ENCODE assay signal across 8 mouse cellular contexts in the genomic region with DNA sequence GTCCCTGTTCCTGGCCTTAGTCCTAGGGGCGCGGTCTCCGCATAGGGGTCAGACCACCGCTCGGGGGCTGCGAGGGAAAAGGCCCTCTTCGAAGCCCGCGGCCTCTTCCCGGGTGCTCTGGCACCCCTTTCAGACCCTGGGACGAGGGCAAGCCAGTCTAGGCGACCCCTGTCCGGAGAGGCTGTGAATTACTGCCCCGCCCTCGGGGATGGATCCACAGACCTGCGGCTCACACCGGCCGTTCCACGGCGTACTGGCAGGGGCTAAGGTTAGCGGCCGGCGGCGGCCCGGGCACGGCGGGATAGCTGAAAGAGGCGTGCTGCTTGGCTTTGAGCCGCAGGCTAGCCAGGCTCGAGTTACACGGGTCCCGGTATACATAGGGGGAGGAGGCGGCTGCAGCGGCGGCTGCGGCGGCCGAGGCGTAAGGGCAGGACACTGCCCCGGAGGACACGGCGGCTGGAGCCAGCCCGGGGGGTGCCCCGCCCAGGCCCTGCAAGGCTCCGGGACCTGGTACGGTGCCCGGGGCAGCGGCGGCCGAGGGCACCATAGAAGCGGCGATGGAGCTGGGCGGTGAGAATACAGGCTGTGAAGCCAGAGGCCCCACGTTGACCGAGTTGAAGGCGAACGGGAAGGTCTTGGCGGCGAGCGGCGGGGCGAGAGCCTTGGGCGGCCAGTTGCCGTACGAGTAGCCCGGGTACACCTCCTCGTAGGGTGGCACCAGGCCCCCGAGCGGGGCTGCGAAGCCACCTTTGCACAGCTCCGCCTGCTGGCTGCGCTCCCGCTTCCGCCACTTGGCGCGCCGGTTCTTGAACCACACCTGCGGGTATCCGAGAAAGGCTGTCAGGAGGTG. TPM values are rescaled to one million over a fixed set of nuclear protein-coding genes. Genes with fewer than 3 reads are reported as not detected.
DNase-seq lines count a peak whose midpoint lies in the region; ATAC-seq and TF ChIP-seq lines count a peak whose summit lies in the region.

No protein-coding gene starts in this region.

- peaks cover 98% of the 10 kb centered on the region for H3K27me3 ChIP-seq in embryonic facial prominence, embryonic 13.5 days
- peaks cover 92% of the 10 kb centered on the region for H3K27me3 ChIP-seq in heart, embryonic 13.5 days (replicated peaks)
- peaks cover 97% of the 10 kb centered on the region for H3K27me3 ChIP-seq in kidney, embryonic 15.5 days
- peaks cover 38% of the 10 kb centered on the region for H3K27me3 ChIP-seq in lung, postnatal 0 days (replicated peaks; ENCODE audit: insufficient read depth, low read length)

- peak overlapping the region; percentile 66 for H3K9ac ChIP-seq in embryonic facial prominence, embryonic 13.5 days
- peak overlapping the region; percentile 77 for H3K9ac ChIP-seq in heart, embryonic 13.5 days
- H3K9ac ChIP-seq in kidney, embryonic 15.5 days = peak overlapping the region; percentile 33
- peak overlapping the region; percentile 19; the same call in 1 of the 2 replicates for H3K9ac ChIP-seq in lung, postnatal 0 days (replicated peaks; ENCODE audit: low read depth)

- no peaks in the 10 kb centered on the region for H3K9me3 ChIP-seq in embryonic facial prominence, embryonic 13.5 days
- no peaks in the 10 kb centered on the region for H3K9me3 ChIP-seq in heart, embryonic 13.5 days
- no peaks in the 10 kb centered on the region for H3K9me3 ChIP-seq in kidney, embryonic 15.5 days (replicated peaks)
- H3K9me3 ChIP-seq in lung, postnatal 0 days (ENCODE audit: low read length) = no peaks in the 10 kb centered on the region

- H3K4me2 ChIP-seq in embryonic facial prominence, embryonic 13.5 days = peak overlapping the region; percentile 97
- peak overlapping the region; percentile 99 for H3K4me2 ChIP-seq in heart, embryonic 13.5 days
- peak overlapping the region; percentile 95 for H3K4me2 ChIP-seq in kidney, embryonic 15.5 days
- peak overlapping the region; percentile 99 for H3K4me2 ChIP-seq in lung, postnatal 0 days (replicated peaks; ENCODE audit: low read depth, low read length)

- no peaks in the 10 kb centered on the region for H3K36me3 ChIP-seq in embryonic facial prominence, embryonic 13.5 days
- H3K36me3 ChIP-seq in heart, embryonic 13.5 days = no peaks in the 10 kb centered on the region
- no peaks in the 10 kb centered on the region for H3K36me3 ChIP-seq in kidney, embryonic 15.5 days
- no peaks in the 10 kb centered on the region for H3K36me3 ChIP-seq in lung, postnatal 0 days (ENCODE audit: insufficient read depth, low read length)

- no peak overlapping the region for H3K27ac ChIP-seq in embryonic facial prominence, embryonic 13.5 days
- H3K27ac ChIP-seq in heart, embryonic 13.5 days (replicated peaks) = no peak overlapping the region
- H3K27ac ChIP-seq in kidney, embryonic 15.5 days = no peak overlapping the region
- H3K27ac ChIP-seq in lung, postnatal 0 days (ENCODE audit: low read length) = no peak overlapping the region

- peak; percentile 23; the same call in 1 of the 2 replicates for ATAC-seq in embryonic facial prominence, embryonic 13.5 days (ENCODE audit: insufficient number of reproducible peaks, insufficient read depth, low FRiP score, low TSS enrichment, low read depth)
- peak; percentile 29; the same call in 1 of the 2 replicates for ATAC-seq in heart, embryonic 13.5 days (ENCODE audit: extremely low read depth, insufficient number of reproducible peaks, low FRiP score, low TSS enrichment)
- ATAC-seq in kidney, embryonic 15.5 days (replicated peaks; ENCODE audit: low FRiP score) = peak; percentile 74
- ATAC-seq in lung, postnatal 0 days = peak; percentile 41

- TF ChIP-seq CTCF in lung, postnatal 0 days (IDR thresholded peaks at IDR 0.05) = peak; percentile 53

- DNase-seq in A20 (ENCODE audit: low read depth, low spot score) = peak; percentile 92
- peak; percentile 57 to 58 for DNase-seq in adrenal gland, adult 18-20 months (ENCODE audit: low spot score in 2 of 2)
- DNase-seq in lung, postnatal 0 days (ENCODE audit: low spot score) = peak; percentile 46
- peak; percentile 65 for DNase-seq in ovary, postnatal 36 days (ENCODE audit: low spot score)
- DNase-seq in thymus, postnatal 4 days = peak; percentile 94

- no peak for TF ChIP-seq EP300 in lung, postnatal 0 days (IDR thresholded peaks at IDR 0.05)

- under 1% methylated on average over 79 of the region's 79 CpGs for WGBS in embryonic facial prominence, embryonic 13.5 days
- under 1% methylated on average over 77 of the region's 79 CpGs for WGBS in heart, embryonic 13.5 days
- under 1% methylated on average over 79 of the region's 79 CpGs for WGBS in kidney, embryonic 15.5 days
- WGBS in lung, postnatal 0 days = 2% methylated on average over 71 of the region's 79 CpGs

- peaks cover 33% of the 10 kb centered on the region for H3K4me1 ChIP-seq in embryonic facial prominence, embryonic 13.5 days
- H3K4me1 ChIP-seq in heart, embryonic 13.5 days = peaks cover 43% of the 10 kb centered on the region
- H3K4me1 ChIP-seq in kidney, embryonic 15.5 days = peaks cover 36% of the 10 kb centered on the region
- peaks cover 18% of the 10 kb centered on the region; the same call in 1 of the 2 replicates for H3K4me1 ChIP-seq in lung, postnatal 0 days (ENCODE audit: insufficient read depth, low read depth, low read length)

- H3K4me3 ChIP-seq in embryonic facial prominence, embryonic 13.5 days = peak overlapping the region; percentile 54
- peak overlapping the region; percentile 67 for H3K4me3 ChIP-seq in heart, embryonic 13.5 days
- peak overlapping the region; percentile 56 for H3K4me3 ChIP-seq in kidney, embryonic 15.5 days (replicated peaks)
- H3K4me3 ChIP-seq in lung, postnatal 0 days (ENCODE audit: low read depth, low read length) = peak overlapping the region; percentile 56

RNA-seq across cellular contexts. Expression of a gene that starts 4.3 kb away (rescaled TPM):
- total RNA-seq in adrenal gland, adult 18-20 months (2021) = 10 to 100 TPM; 84.8 to 94.1 TPM
- polyA plus RNA-seq in embryonic facial prominence, embryonic 13.5 days (2015; fragmentation: Nextera tagmentation; extraction: Ambion mirVana) = 0.25 and 0.28 TPM in 2 replicates
- polyA plus RNA-seq in heart, embryonic 13.5 days (2015; fragmentation: Nextera tagmentation; extraction: Ambion mirVana) = not detected in 2 replicates
- polyA plus RNA-seq in kidney, embryonic 15.5 days (2015; fragmentation: Nextera tagmentation; extraction: Ambion mirVana) = not detected in 2 replicates
- not detected in 2 replicates for polyA plus RNA-seq in lung, postnatal 0 days (2015; fragmentation: Nextera tagmentation; extraction: Ambion mirVana)

RNA-seq across cellular contexts. Expression of a gene that starts 12.1 kb away (rescaled TPM):
- total RNA-seq in adrenal gland, adult 18-20 months (2021) = not detected
- polyA plus RNA-seq in embryonic facial prominence, embryonic 13.5 days (2015; fragmentation: Nextera tagmentation; extraction: Ambion mirVana) = 2.4 and 2.5 TPM in 2 replicates
- 0.66 and 0.74 TPM in 2 replicates for polyA plus RNA-seq in heart, embryonic 13.5 days (2015; fragmentation: Nextera tagmentation; extraction: Ambion mirVana)
- polyA plus RNA-seq in kidney, embryonic 15.5 days (2015; fragmentation: Nextera tagmentation; extraction: Ambion mirVana) = 0.48 and 0.85 TPM in 2 replicates
- not detected in 2 replicates for polyA plus RNA-seq in lung, postnatal 0 days (2015; fragmentation: Nextera tagmentation; extraction: Ambion mirVana)

RNA-seq across cellular contexts. Expression of a gene that starts 16.3 kb away (rescaled TPM):
- total RNA-seq in adrenal gland, adult 18-20 months (2021) = 10 to 100 TPM; 67.8 to 82.5 TPM
- 66.1 and 67.6 TPM in 2 replicates for polyA plus RNA-seq in embryonic facial prominence, embryonic 13.5 days (2015; fragmentation: Nextera tagmentation; extraction: Ambion mirVana)
- 41.1 and 43.1 TPM in 2 replicates for polyA plus RNA-seq in heart, embryonic 13.5 days (2015; fragmentation: Nextera tagmentation; extraction: Ambion mirVana)
- polyA plus RNA-seq in kidney, embryonic 15.5 days (2015; fragmentation: Nextera tagmentation; extraction: Ambion mirVana) = 50.7 and 51.0 TPM in 2 replicates
- polyA plus RNA-seq in lung, postnatal 0 days (2015; fragmentation: Nextera tagmentation; extraction: Ambion mirVana) = 32.1 and 34.3 TPM in 2 replicates

Comparison
In these comparisons a context has a peak if more than half of its experiments do, and no peak if none do; other contexts are left out.
1. ATAC-seq: peak in every context shown above with its lines; median percentile 74 in kidney, embryonic 15.5 days; 41 in lung, postnatal 0 days; 29 in heart, embryonic 13.5 days; 23 in embryonic facial prominence, embryonic 13.5 days.
2. H3K9ac ChIP-seq: peak in every context shown above with its lines; median percentile 77 in heart, embryonic 13.5 days; 66 in embryonic facial prominence, embryonic 13.5 days; 33 in kidney, embryonic 15.5 days; 19 in lung, postnatal 0 days.